Mouse (Mus musculus): ENCODE measurements around the gene Enpp1. TPM values are rescaled to one million over a fixed set of nuclear protein-coding genes. Genes with fewer than 3 reads are reported as not detected.

The Enpp1 gene
- polyA plus RNA-seq, 1 experiment from 2014 or later: 6.0 TPM

- H3K27ac ChIP-seq: no peak overlapping the region
- WGBS: 82% methylated on average over 9 of the region's 9 CpGs
- H3K9ac ChIP-seq: no peak overlapping the region
- H3K36me3 ChIP-seq: no peaks in the 10 kb centered on the region
- no peak overlapping the region for H3K4me2 ChIP-seq (replicated peaks)
- H3K4me3 ChIP-seq: no peak overlapping the region
- H3K27me3 ChIP-seq: no peaks in the 10 kb centered on the region
- H3K9me3 ChIP-seq: no peaks in the 10 kb centered on the region
- H3K4me1 ChIP-seq: peaks cover 29% of the 10 kb centered on the region
- ATAC-seq (ENCODE audit: low FRiP score, low read depth): no peak
Observed at GRCm38 (mm10) chr10:24589238-24589637, 122.7 kb downstream of the Enpp1 start.

GRCm38 (mm10) chr10:24588824-24589223 lies 123.1 kb downstream of the Enpp1 start:
- H3K4me3 ChIP-seq: no peak overlapping the region
- no peaks in the 10 kb centered on the region for H3K9me3 ChIP-seq
- peaks cover 25% of the 10 kb centered on the region for H3K4me1 ChIP-seq
- H3K9ac ChIP-seq: no peak overlapping the region
- ATAC-seq (ENCODE audit: low FRiP score, low read depth): 0 out of 2 replicates have a peak, but pooled peaks have one; percentile 27
- H3K27me3 ChIP-seq: no peaks in the 10 kb centered on the region
- 71% methylated on average over 4 of the region's 4 CpGs for WGBS
- H3K36me3 ChIP-seq: no peaks in the 10 kb centered on the region
- H3K27ac ChIP-seq: no peak overlapping the region
- H3K4me2 ChIP-seq (replicated peaks): no peak overlapping the region

Other genes with a start within 250 kb of the Enpp1 start
- gene Ccn2, start 116.7 kb downstream of the Enpp1 start, polyA plus RNA-seq (2015; fragmentation: Nextera tagmentation; extraction: Ambion mirVana): 15.9 and 17.1 TPM in 2 replicates
- 8.1 and 8.2 TPM in 2 replicates for gene Enpp3, start 130.7 kb upstream of the Enpp1 start, polyA plus RNA-seq (2015; fragmentation: Nextera tagmentation; extraction: Ambion mirVana)
- 26.7 and 29.0 TPM in 2 replicates for gene Med23, start 157.8 kb upstream of the Enpp1 start, polyA plus RNA-seq (2015; fragmentation: Nextera tagmentation; extraction: Ambion mirVana)
- gene Arg1, start 215.3 kb upstream of the Enpp1 start, polyA plus RNA-seq (2015; fragmentation: Nextera tagmentation; extraction: Ambion mirVana): 3.3 and 3.9 TPM in 2 replicates

Measured in limb, embryonic 13.5 days (tissue).